Mouse (Mus musculus) E14TG2a.4 (cell line): ENCODE results near the gene Gng5.

Experiments used
- CTCF ChIP-seq: conservative IDR thresholded peaks from 2 replicates; pipeline ENCODE4 v1.5.1; 2014; ENCODE audit warnings: low read length
- NANOG ChIP-seq: IDR thresholded peaks from 2 replicates; pipeline ENCODE4 v1.6.1; 2014; ENCODE audit warnings: borderline replicate concordance, low read length, mixed read lengths
- POU5F1 ChIP-seq: IDR thresholded peaks from 2 replicates; pipeline ENCODE4 v1.6.1; 2014; ENCODE audit warnings: low read length, borderline replicate concordance

DNA sequence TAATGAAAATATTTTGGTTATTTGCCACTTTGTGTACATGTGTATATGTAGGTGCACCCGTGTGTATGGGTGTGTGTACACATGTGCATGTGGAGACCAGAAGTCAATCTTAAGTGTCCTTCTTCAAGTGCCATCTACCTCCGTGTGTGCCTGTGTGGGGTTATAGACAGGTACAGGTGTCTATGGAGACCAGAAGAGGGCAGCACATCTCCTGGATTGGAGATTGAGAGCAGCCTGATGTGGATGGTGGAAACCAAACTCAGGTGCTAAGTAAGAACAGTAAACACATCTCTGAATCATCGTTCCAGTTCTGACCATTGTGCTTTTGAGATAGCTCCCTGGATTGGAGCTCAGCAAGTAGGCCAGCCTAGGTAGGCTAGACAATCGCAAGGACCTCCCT is 13.1 kb upstream of the Gng5 start:
- peak; percentile 40 for TF ChIP-seq CTCF
- no peak for TF ChIP-seq NANOG
- TF ChIP-seq POU5F1, result no peak
